Mouse (Mus musculus): ENCODE data around the gene Zfp563. TPM values are rescaled to one million over a fixed set of nuclear protein-coding genes. Genes with fewer than 3 reads are reported as not detected.

Zfp563 gene
- polyA plus RNA-seq (2021; fragmentation: Nextera tagmentation): 9.9 TPM in 2 replicates
- long read RNA-seq, experiment 1, full-length matches to known transcripts: 7 of 10 reads
- long read RNA-seq, experiment 1, partial matches to known transcripts: 0 of 10 reads
- long read RNA-seq, experiment 1, other reads (novel, unspliced or antisense): 3 of 10 reads
- long read RNA-seq, experiment 2, full-length matches to known transcripts: 30 of 38 reads
- long read RNA-seq, experiment 2, partial matches to known transcripts: 2 of 38 reads
- long read RNA-seq, experiment 2, other reads (novel, unspliced or antisense): 6 of 38 reads

GRCm38 (mm10) chr17:33089220-33089949 lies at the start of gene Zfp563:
Gene Zfp563 (plus strand): TSS chr17:33089310.

DNA sequence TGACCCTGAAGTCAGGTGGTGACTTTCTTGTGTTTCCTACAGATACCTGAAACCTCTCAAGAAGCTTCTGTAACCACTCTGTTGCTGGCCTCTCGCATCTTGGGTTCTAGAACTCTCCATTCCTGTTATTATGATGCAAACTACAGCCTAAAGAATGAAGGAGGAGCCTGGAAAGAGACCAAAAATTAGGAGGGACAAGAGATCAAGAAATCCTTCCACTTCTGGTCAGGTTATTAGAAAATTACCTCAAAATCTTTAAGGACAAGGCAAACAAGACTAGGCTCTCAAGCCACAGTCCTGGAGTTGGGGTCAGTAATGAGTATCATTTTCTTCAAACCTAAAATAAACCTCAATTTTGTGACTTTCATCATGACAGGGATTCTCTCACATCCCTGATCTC lies 21.2 kb upstream of the Zfp563 start, which contains the start of gene 4921501E09Rik:
Gene 4921501E09Rik, minus strand, starts transcription at position 101 of the 400 bp plus-strand sequence.

GRCm38 (mm10) chr17:33139261-33139820 lies 50.2 kb downstream of the Zfp563 start, which contains the start of gene Morc2b:
Gene Morc2b (minus strand): TSS chr17:33139683.

Other genes with a start within 250 kb of the Zfp563 start
- 2.6 and 2.8 TPM in 2 replicates for gene Zfp870, start 197.7 kb upstream of the Zfp563 start, polyA plus RNA-seq (2021; fragmentation: Nextera tagmentation)
- 9.2 and 10.1 TPM in 2 replicates for gene Cyp4f14, start 172.0 kb upstream of the Zfp563 start, polyA plus RNA-seq (2021; fragmentation: Nextera tagmentation)
- gene Cyp4f13, start 141.9 kb upstream of the Zfp563 start, polyA plus RNA-seq (2021; fragmentation: Nextera tagmentation): 8.4 and 9.0 TPM in 2 replicates
- gene Zfp472, start 123.5 kb upstream of the Zfp563 start, polyA plus RNA-seq (2021; fragmentation: Nextera tagmentation): 4.0 and 4.2 TPM in 2 replicates
- gene Zfp952, start 96.2 kb upstream of the Zfp563 start, polyA plus RNA-seq (2021; fragmentation: Nextera tagmentation): 9.7 and 10.0 TPM in 2 replicates
- 9.0 and 10.2 TPM in 2 replicates for gene Zfp763, start 55.9 kb upstream of the Zfp563 start, polyA plus RNA-seq (2021; fragmentation: Nextera tagmentation)
- gene 4921501E09Rik, start 21.3 kb upstream of the Zfp563 start, polyA plus RNA-seq (2021; fragmentation: Nextera tagmentation): not detected in 2 replicates
- 0.84 and 0.85 TPM in 2 replicates for gene Morc2b, start 50.4 kb downstream of the Zfp563 start, polyA plus RNA-seq (2021; fragmentation: Nextera tagmentation)
- gene Olfr55, start 79.1 kb downstream of the Zfp563 start, polyA plus RNA-seq (2021; fragmentation: Nextera tagmentation): not detected in 2 replicates
- gene Olfr239, start 102.0 kb downstream of the Zfp563 start, polyA plus RNA-seq (2021; fragmentation: Nextera tagmentation): not detected in 2 replicates
- gene Olfr1564, start 132.4 kb downstream of the Zfp563 start, polyA plus RNA-seq (2021; fragmentation: Nextera tagmentation): not detected in 2 replicates
- gene Zfp955a, start 165.8 kb downstream of the Zfp563 start, polyA plus RNA-seq (2021; fragmentation: Nextera tagmentation): 4.3 and 4.9 TPM in 2 replicates
- 0.01 TPM in 1 of 2 replicates, not detected in the other for gene Olfr63, start 175.4 kb downstream of the Zfp563 start, polyA plus RNA-seq (2021; fragmentation: Nextera tagmentation)
- 9.6 and 12.1 TPM in 2 replicates for gene Zfp955b, start 200.2 kb downstream of the Zfp563 start, polyA plus RNA-seq (2021; fragmentation: Nextera tagmentation)